Mouse (Mus musculus): ENCODE measurements around the gene Abhd6. TPM values are rescaled to one million over a fixed set of nuclear protein-coding genes. Genes with fewer than 3 reads are reported as not detected.

Gene Abhd6
- total RNA-seq, 2 experiments from 2014 or later: not detected

DNA sequence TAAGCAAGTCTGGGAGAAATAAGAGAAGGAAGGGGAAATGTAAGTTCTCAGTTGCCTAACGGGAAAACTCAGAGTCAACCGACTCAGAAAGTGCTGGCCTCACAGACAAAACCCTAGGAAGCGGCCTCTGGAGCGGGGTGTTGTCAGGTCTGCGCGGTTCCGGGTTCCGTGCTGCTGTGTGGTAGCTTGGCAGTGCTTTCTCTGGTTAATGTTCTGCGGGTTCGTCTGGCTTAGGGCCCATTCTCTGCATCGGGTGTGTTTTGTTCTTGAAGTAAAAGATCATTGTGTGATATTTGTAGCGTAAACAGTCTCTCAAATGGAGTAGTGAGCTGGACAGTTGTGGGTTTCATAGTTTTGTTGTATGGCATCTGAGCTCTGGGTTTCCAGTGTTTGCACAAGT is 100.0 kb downstream of the Abhd6 start:
- ATAC-seq (replicated peaks; ENCODE audit: low FRiP score, poor library complexity, severe bottlenecking): no peak

Other genes with a start within 250 kb of the Abhd6 start
- gene Gm26661, start 211.3 kb upstream of the Abhd6 start, total RNA-seq (2015; ENCODE audit: low replicate concordance): not detected in 2 replicates
- not detected in 2 replicates for gene Gm26661, start 211.3 kb upstream of the Abhd6 start, total RNA-seq (2017; ENCODE audit: low replicate concordance)
- gene Flnb, start 184.9 kb upstream of the Abhd6 start, total RNA-seq (2015; ENCODE audit: low replicate concordance): 1.4 and 1.7 TPM in 2 replicates
- 0.64 and 1.2 TPM in 2 replicates for gene Flnb, start 184.9 kb upstream of the Abhd6 start, total RNA-seq (2017; ENCODE audit: low replicate concordance)
- gene Gm45521, start 45.6 kb upstream of the Abhd6 start, total RNA-seq (2015; ENCODE audit: low replicate concordance): not detected in 2 replicates
- not detected in 2 replicates for gene Gm45521, start 45.6 kb upstream of the Abhd6 start, total RNA-seq (2017; ENCODE audit: low replicate concordance)
- 0.36 and 1.7 TPM in 2 replicates for gene Dnase1l3, start 8.3 kb upstream of the Abhd6 start, total RNA-seq (2015; ENCODE audit: low replicate concordance)
- gene Dnase1l3, start 8.3 kb upstream of the Abhd6 start, total RNA-seq (2017; ENCODE audit: low replicate concordance): not detected in 2 replicates
- gene Rpp14, start 77.5 kb downstream of the Abhd6 start, total RNA-seq (2015; ENCODE audit: low replicate concordance): 4.2 and 5.0 TPM in 2 replicates
- gene Rpp14, start 77.5 kb downstream of the Abhd6 start, total RNA-seq (2017; ENCODE audit: low replicate concordance): 6.4 and 6.8 TPM in 2 replicates
- gene Pxk, start 95.3 kb downstream of the Abhd6 start, total RNA-seq (2015; ENCODE audit: low replicate concordance): 14.7 and 16.6 TPM in 2 replicates
- gene Pxk, start 95.3 kb downstream of the Abhd6 start, total RNA-seq (2017; ENCODE audit: low replicate concordance): 3.0 and 5.3 TPM in 2 replicates
- 56.6 and 63.7 TPM in 2 replicates for gene Pdhb, start 170.1 kb downstream of the Abhd6 start, total RNA-seq (2015; ENCODE audit: low replicate concordance)
- gene Pdhb, start 170.1 kb downstream of the Abhd6 start, total RNA-seq (2017; ENCODE audit: low replicate concordance): 86.1 and 123 TPM in 2 replicates
- gene Kctd6, start 211.2 kb downstream of the Abhd6 start, total RNA-seq (2015; ENCODE audit: low replicate concordance): 2.5 and 8.8 TPM in 2 replicates
- 4.7 and 5.8 TPM in 2 replicates for gene Kctd6, start 211.2 kb downstream of the Abhd6 start, total RNA-seq (2017; ENCODE audit: low replicate concordance)

Measured in erythroid progenitor cell, adult 5-6 weeks (primary cell).